Mouse (Mus musculus): ENCODE measurements around the gene Smurf1. TPM values are rescaled to one million over a fixed set of nuclear protein-coding genes. Genes with fewer than 3 reads are reported as not detected.

Smurf1 gene
- total RNA-seq, 2 experiments from 2014 or later, result 27.6 to 36.2 TPM

DNA sequence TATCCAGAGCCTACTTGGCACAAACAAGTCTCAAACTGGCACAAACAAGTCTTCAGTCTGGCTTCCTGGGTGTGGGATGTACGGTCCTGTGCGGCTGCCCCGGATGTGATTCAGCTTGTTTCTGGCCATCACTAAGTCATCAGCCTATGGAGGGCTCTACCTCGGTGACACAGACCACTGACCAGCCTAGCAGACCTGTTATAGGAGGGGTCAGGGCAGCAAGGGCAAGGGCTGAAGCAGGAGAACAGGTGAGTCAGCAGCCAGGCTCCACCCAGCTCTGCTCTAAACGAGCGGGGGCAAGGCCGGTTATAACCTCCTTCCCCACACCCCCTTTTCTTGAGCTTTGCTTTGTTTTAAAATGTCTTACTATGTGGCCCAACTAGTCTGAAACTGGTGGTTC, 11.2 kb downstream of the Smurf1 start:
- DNase-seq, result no peak

DNA sequence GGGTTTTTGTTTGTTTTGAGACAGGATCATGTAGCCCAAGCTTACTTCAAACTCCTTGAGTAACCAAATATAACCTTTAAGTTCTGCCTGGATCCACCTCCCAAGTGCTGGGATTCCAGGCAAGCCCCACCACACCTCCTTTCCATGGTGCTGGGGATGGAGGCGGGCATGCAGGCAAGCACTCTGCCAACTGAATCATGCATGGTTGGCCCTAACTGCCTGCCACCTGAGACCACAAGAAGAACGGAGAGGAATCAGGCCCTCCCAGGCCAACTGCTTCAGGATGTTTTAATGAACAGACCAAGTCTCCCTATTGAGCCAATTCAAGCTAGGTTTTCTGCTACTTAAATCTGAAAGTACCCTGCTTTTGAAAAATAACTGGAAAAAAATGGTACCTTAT, 13.1 kb downstream of the Smurf1 start:
- no peak for DNase-seq

DNA sequence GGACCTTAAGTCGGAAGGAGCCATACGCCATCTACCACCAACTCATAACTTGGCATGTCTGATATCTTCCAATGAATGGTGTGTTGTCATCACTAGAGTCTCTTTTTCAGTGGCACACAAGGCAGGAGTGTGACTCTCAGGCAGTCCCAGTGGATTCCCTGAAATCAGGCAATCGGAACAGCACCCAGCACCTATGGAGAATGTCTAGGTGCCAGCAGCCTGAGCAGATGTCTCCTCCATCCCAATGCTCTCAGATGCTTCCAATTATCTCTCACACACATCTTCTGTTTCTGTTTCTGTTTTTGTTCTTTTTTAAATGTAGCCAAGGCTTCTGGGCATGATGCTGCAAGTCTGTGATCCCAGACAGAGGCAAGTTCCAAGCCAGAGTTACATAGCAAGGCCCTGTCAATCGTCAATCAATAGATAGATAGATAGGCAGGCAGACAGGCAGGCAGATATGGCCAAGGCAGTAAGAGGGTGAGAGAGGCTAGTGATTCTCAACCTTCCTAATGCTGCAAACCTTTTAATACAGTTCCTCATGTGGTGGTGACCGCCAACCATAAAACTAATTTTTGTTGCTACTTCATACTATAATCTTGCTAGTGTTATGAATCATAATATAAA, 15.1 kb downstream of the Smurf1 start:
- no peak for DNase-seq

DNA sequence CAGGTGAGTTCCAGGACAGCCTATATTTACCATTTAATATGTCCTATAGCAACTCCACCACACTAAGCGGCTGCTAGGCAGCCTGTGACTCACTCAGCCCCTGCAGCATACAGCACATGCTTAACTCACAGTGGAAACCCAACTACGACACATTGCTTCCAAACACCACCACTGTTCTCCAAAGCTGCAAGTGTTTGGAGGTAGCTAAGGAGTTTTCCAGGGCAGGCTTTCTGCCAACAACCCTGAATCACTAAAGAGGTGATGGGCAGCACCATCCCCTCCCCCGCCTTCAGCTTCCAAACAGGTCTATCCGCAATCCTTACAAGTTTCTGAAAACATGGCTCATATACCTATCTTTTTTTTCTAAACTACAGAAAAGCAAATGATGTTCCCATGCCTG, 15.8 kb downstream of the Smurf1 start:
- DNase-seq, result no peak

DNA sequence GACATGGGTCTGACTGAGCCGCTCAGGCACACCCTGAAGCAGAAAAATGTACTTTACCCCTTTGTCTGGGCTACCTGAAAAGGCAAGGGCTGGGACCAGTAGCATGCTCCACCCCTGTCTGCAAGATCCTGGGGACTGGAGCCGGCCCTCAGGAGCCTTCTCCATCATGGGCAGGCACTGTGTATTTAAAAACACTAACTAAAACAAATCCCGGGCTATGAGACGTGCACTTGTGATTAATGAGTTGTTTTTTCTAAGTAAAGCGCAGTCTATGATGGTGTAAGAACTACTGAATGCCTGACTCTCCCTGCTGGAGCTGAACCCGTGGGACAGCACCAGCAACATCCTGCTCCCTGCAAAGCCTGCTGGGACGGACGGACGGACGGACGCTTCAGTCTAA, 17.2 kb downstream of the Smurf1 start:
- no peak for DNase-seq

DNA sequence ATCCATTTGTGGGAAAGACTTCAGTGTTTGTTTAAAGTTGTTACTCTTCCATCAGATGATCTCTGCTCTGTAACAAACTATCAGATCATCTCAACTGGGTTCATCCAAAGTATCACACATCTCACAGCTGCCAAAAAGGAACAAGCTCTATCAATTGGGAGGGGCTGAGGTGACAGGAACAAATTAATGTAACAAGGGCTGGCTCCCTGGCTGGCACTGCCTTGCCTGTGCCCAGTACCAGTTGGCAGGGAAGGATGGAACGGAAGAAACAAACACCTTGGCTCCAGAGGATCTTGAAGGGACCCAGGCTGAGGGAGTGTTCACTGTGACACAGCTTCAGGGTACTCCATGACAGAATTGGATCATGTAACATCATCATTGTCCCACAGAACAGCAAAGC, 17.6 kb downstream of the Smurf1 start:
- DNase-seq, result no peak

DNA sequence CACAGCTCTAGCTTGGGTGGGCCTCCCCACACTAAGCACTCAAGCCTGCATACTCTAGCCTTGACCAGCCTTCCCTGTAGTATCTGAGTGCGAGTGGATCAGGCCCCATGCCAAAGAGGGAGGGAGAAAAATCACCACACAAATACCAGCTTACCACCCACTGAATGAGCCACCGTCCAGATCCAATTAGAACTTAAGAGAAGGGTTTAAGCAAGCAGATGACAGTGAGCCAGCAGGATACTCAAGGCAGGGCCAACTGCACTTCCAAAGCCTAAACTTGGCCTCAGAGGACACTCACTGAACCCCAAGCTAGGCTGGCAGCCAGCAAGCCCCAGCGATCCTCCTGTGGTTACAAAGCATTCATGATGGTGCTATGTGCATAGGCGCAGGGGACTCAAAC, 19.6 kb downstream of the Smurf1 start:
- DNase-seq, result peak; percentile 40 to 56

DNA sequence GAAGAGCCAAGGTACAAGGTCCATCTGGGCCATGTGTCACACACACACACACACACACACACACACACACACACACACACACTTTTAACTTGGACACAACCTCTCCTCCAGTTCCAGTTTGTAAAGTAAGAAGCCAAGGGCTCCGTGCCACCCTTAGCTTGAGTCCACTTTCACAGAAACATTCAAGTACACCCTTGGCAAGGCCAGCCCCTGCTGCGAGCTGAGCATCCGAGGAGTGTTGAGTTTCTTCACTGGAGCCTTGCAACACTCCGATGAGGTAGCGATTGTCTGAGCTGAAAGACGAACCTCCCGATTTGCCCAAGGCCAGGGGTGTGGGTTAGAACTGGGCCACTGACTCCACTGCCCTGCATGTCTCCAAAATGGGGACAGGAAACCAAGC, 20.7 kb downstream of the Smurf1 start:
- DNase-seq, result peak in 1 of 2 experiments; percentile 26

DNA sequence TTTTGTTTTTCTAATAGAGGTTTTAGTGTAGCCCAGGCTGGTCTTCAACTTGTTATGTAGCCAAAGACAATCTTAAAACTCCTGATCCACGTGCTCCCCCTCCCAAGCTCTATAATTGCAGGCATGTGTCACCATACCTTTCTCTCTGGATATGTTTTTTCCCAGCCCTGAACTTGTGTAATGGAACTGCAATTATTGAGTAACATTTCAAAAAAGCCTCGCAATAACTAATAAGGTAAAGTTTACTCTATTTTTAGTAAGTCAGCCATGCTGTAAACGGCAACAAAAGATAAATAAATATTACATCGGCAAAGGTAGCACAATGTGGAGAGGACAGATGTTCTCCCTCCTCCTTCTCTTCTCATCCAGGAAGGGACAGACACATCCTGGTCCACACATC, 21.3 kb downstream of the Smurf1 start:
- DNase-seq, result no peak

DNA sequence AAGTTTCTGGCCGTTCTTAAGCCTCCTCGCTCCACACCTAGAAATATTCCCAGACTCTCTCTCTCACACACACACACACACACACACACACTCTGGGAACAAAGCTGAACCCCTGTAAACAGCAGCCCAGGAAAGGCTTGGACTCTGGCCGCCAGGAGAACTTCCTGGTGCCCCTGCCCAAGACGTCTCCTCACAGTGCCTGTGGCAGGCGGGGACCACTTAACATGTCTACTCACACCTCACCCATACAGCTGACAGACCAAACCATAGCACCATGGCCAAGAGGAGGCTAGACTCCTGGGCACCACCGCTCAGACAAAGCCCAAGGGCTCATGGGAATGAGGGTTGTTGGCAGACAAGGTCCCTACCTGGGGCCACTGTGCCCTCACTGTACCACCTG, 22.3 kb downstream of the Smurf1 start:
- no peak for DNase-seq

DNA sequence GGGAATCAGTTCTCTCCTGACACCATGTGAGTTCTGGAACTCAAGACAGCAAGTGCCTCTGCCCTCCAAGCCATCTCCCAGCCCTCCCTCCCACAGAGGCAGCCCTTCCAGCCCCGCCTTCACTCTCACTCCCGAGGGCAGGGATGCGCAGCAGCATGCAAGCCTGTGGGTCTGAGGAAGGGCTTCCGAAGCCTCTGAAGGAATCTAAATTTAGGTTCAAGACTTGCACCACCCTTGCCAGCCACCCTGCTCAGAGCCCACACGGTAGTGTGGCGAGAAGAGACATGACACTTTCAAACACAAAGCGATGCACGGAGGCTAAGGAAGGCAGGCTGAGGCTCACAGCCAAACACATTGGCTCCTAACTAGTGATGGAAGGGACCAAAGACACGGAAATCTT, 23.2 kb downstream of the Smurf1 start:
- DNase-seq, result peak; percentile 26 to 31

DNA sequence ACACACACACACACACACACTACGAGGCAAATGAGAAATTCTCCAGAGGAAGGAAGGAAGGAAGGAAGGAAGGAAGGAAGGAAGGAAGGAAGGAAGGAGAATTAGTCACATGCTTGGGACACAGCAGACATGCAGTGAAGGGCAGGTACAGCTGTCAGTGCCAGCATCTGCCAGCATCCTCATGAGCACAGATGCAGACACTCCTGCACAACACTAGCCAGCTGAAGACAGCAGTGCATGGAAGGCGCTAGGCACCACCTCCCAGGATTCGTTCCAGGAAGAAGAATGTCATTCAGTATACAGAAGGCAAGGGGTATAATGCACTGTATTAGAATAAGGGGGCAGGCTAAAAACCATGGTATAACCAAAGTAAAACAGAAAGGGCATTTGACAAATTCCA, 24.7 kb downstream of the Smurf1 start:
- DNase-seq, result no peak

DNA sequence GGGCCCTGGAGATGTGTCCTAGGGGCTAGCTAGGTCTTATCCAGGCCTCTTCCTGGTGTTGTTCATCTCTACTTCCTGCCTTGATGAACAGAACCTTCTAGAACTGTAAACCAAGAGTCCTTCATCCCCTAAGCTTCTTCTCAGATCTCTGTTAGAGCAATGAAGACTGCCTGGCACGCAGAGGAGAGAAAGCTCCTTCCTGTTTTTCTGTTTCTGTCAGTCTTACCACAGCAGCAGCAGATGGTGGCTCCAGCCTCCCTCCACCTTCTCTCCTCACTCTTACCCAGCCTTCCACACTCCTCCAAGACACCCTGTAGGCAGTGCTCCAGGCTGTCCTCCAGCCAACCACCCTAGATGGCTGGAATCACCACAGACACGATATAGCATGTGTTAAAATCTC, 28.3 kb downstream of the Smurf1 start:
- DNase-seq, result no peak

DNA sequence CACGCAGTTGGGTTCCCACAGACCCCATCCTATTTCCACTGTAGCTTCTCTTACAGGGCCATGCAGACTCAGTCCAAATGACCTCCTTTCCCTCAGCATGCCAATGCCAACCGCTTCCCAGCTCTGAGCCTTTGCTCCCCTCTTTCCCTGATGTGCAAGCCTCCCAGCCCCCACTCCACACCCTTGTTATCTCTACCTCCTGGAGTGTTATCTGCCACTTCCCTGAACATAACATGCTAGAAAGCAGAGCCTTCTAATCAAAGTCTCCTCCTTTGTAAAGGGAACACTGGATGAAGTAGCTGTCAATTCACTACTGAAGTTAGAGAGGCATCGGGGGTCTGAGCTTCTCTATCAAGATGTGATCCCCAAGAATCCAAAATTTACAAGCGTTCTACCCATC, 32.2 kb downstream of the Smurf1 start:
- DNase-seq, result no peak

DNA sequence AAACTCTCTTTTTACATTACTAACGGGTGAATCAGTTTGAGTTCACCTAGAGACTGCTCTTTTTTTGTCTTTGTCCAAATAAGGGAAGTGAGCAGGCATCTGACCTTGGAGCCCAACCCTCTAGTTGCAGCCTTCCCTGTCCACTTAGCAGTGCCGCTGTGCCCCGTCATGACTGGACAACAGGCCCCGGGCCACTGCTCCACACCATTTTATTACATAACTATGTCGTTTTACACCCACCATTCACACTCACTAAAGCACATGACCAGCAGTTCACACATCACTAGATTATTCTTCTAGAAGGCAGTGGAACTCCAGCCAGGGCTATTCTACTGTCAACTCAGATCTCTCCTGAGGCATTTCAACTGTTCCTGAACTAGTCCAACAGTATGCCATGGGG, 33.8 kb downstream of the Smurf1 start:
- DNase-seq, result no peak

DNA sequence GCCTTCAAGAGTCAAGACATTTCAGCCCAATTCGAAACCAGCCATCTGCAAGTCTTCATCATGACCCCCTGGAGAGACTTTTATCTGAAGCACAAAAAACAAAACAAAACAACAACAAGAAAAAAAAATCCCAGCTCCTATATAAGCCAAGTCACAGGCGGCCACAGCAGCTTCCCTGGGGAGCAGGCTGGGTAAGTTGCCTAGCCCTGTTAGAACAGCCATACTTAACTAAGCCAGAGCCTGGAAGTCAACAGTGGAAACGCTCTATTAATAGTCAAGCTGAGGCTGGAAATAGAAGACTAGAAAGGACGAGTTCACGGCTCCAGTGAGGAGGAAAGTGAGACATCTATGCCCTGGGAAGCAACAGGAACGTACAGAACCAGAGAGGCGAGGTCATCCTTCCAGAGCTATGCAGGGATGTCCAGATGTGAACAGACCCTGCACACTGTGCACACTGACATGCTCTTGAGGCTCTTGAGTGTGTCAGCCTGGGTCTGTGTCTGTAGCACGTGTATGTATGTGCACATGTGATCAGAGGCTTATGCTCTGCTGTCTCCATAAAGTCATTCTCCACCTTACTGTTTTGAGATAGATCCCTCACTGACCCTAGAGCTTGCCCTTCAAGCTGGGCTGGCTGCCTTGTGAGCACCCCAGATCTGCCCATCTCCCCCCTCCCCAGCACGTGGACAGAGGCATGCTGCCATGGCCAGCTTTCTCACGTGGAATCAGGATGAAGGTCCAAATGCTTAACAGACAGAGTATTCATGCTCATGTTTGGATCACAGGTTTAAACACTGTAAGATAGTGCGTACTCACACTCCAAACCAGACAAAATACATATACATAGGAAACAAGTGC, 36.6 kb downstream of the Smurf1 start:
- peak; percentile 72 to 74 for DNase-seq

DNA sequence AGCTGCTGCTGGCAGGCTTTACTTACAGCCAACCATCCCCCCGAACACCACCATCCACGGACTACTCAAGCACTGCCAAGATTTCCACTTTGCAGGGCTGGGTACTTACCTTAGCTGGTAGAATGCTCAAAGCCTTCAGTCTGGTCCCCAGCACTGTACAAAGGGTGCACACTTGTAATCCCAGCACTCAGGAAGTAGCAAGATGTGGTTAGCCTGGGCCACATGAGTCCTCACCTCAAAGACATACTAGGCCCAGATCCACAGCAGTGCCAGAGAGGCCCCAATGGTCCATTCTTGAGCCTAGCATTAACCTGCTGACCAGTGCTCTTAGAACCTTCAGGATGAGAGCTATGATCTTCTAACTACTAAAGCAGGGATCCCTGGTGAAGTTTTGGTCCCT, 39.4 kb downstream of the Smurf1 start:
- DNase-seq, result no peak

DNA sequence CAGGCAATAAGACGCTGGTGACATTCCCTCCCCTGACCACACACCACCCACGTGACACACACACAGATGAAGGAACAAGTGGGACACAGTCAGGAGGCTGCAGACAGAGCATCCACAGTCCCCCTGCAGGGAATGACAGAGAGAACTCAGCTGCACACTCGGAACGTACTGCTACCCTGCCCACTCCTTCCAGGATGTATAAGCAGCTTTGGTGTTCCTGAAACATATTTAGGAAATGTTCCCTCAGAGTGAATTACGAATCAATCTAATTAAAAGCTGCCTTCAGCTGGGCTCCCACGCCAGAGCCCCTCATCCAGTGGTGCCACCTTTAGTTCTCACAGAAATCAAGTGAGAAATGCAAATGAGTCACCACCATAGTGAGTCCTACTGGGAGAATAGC, 42.3 kb downstream of the Smurf1 start:
- no peak for DNase-seq

DNA sequence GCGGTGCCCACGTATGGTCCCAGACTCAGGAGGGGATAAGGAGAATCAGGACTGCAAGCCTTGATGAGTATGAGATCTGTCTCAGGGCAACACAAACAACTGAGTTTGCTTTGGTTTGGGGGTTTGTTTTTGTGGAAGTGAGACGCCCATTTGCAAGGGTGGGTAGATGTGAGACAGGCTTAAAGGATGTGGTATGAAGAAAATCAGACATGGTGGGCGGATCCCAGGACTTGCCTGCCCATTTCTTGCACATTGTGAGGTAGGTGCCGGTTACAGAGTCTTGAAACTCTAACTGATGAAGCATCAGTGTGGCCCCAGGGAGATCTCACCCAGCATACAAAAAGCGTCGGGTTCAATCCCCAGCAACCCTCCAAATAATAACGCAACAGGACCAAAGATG, 45.9 kb downstream of the Smurf1 start:
- no peak for DNase-seq

DNA sequence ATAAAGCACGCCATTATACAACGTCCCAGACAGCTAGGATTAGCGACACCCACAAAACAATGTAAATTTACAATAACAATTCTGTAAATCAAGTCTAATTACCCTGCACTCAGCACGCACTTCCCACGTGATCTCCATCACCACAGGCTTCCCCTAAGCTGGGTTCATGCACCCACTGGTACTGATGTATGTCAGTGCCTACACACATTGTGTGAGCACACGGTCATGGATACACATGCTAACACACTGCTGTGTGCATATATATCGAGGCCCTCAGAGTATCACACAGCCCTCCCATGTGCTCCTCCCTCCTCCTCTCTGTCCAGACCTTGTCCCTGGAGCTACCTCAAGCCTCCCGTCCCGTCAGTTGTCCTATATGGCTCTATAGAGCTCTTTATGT, 46.5 kb downstream of the Smurf1 start:
- no peak for DNase-seq

DNA sequence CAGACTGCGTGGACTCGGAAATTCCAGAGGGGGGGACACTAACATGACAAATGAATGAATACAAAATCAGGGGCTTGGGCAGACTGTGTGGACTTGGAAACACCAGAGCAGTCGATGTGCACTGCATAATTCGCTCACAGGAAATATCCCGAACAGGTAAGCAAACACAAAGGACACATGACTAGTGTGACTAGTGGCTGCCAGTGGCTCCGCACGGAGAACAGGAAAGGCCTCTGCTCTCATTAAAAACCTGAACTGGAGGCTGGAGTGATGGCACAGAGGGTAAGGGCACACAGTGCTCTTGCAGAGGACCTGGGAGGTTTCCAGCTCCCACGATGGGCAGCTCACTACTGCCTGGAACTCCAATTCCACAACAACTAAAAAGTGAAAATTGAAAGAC, 47.4 kb downstream of the Smurf1 start:
- DNase-seq, result no peak

DNA sequence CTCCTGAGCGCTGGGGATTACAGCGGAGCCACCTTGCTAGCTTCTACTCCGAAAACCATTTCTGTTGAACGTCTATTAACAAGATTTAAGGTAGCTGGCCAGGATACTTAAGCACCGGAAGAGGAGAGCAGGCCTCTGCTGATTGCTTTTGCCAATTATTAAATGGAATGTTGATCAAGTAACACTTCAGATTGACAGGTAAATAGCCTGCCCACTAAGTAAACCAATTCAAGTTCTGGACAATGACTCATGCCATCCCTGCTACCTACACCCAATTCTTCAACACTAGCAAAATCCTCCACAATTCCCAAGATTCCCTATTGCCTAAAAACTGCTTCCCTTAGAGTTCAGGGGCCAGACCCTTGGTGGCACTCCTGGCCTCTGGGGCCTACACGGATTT, 48.5 kb downstream of the Smurf1 start:
- DNase-seq, result no peak

DNA sequence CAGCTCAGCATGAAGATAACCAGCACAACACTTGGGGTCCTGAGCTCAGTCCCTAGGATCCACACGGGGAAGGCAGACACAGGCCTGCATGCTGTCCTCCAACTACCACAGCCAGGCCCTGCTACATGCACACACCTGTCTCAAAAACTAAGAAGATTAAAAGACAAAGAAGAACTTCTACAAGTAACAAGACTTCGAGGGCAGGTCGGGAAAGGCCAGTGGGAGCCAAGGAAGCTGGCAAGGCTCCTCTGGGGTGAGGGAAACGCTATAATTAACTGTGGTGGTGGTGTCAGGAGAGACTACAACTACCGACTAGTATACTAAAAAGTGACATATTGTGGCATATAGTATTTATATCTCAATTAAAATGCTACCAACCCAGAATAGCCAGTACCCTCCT, 49.8 kb downstream of the Smurf1 start:
- peak; percentile 28 to 53 for DNase-seq

DNA sequence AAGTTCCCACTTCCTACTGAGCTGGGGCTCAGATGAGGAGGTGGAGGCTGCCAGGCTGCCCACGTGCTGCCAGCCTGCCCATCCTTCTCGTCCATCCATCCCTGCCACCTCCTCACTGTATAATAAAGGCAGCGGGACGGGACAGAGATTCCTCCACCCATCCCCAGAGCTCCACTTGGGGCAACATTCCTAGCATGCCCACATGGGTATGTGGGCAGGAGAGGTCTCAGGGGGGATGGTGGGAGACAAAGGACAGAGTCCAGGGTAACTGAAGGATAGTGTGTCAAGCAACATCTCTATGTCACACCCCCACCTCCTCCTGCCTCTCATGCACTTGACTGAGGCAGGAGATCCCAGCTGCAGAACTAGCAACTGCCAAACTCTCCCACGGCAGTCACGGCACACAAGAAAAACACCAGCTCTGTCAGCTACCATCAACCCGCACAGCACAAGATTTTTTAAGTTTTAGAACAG, 51.2 kb downstream of the Smurf1 start:
- no peak for DNase-seq

Data from heart, adult 18-20 months (tissue).